In genomic region chr6:124847305-124847704, GRCm38 (mm10) we compare ENCODE assay signal across 8 mouse cellular contexts. TPM values are rescaled to one million over a fixed set of nuclear protein-coding genes. Genes with fewer than 3 reads are reported as not detected.
DNase-seq lines count a peak whose midpoint lies in the region; ATAC-seq and TF ChIP-seq lines count a peak whose summit lies in the region.

No protein-coding gene starts in this region.

- H3K79me2 ChIP-seq in liver, adult 2 months (ENCODE audit: control insufficient read depth, insufficient read depth, low read length) = no peaks in the 10 kb centered on the region

- peaks cover 3% of the 10 kb centered on the region; the same call in 1 of the 2 replicates for H3K4me1 ChIP-seq in heart, embryonic 13.5 days
- no peaks in the 10 kb centered on the region for H3K4me1 ChIP-seq in kidney, postnatal 0 days (replicated peaks; ENCODE audit: insufficient read depth, low read length)
- H3K4me1 ChIP-seq in liver, adult 2 months (ENCODE audit: control insufficient read depth, insufficient read depth, low read length) = 0 out of 2 replicates have a peak, but pooled peaks cover 1% of the 10 kb centered on the region
- no peaks in the 10 kb centered on the region for H3K4me1 ChIP-seq in stomach, embryonic 14.5 days (ENCODE audit: control insufficient read depth, insufficient read depth, low read length)

- no peak overlapping the region for H3K4me2 ChIP-seq in heart, embryonic 13.5 days
- no peak overlapping the region for H3K4me2 ChIP-seq in kidney, postnatal 0 days (ENCODE audit: low read length)
- no peak overlapping the region for H3K4me2 ChIP-seq in stomach, embryonic 14.5 days (replicated peaks; ENCODE audit: low read depth, low read length)

- H3K9me3 ChIP-seq in heart, embryonic 13.5 days = no peaks in the 10 kb centered on the region
- no peaks in the 10 kb centered on the region for H3K9me3 ChIP-seq in kidney, postnatal 0 days (replicated peaks; ENCODE audit: low read length)
- H3K9me3 ChIP-seq in stomach, embryonic 14.5 days (ENCODE audit: control insufficient read depth, low read depth, low read length) = no peaks in the 10 kb centered on the region

- H3K27ac ChIP-seq in heart, embryonic 13.5 days (replicated peaks) = no peak overlapping the region
- no peak overlapping the region for H3K27ac ChIP-seq in kidney, postnatal 0 days
- H3K27ac ChIP-seq in liver, adult 2 months (replicated peaks; ENCODE audit: insufficient read depth, low read depth, low read length) = no peak overlapping the region
- no peak overlapping the region for H3K27ac ChIP-seq in stomach, embryonic 14.5 days (ENCODE audit: low read length)

- 0 out of 2 replicates have a peak overlapping the region, but pooled peaks have one; percentile 1 for H3K9ac ChIP-seq in heart, embryonic 13.5 days
- H3K9ac ChIP-seq in kidney, postnatal 0 days (ENCODE audit: low read depth, low read length) = no peak overlapping the region
- H3K9ac ChIP-seq in liver, adult 2 months (ENCODE audit: low read depth, low read length) = no peak overlapping the region
- no peak overlapping the region for H3K9ac ChIP-seq in stomach, embryonic 14.5 days (replicated peaks; ENCODE audit: low read depth, low read length)

- no peak for TF ChIP-seq POLR2A in liver, adult 2 months (IDR thresholded peaks at IDR 0.05; ENCODE audit: extremely low read depth, insufficient read depth, low read length)

- WGBS in heart, embryonic 13.5 days = 11% methylated on average over 9 of the region's 9 CpGs
- 11% methylated on average over 9 of the region's 9 CpGs for WGBS in kidney, postnatal 0 days
- WGBS in liver, adult 2 months = 15% methylated on average over 9 of the region's 9 CpGs
- WGBS in stomach, embryonic 14.5 days = 10% methylated on average over 9 of the region's 9 CpGs

- no peaks in the 10 kb centered on the region for H3K27me3 ChIP-seq in heart, embryonic 13.5 days (replicated peaks)
- H3K27me3 ChIP-seq in kidney, postnatal 0 days (ENCODE audit: insufficient read depth, low read length) = no peaks in the 10 kb centered on the region
- no peaks in the 10 kb centered on the region for H3K27me3 ChIP-seq in liver, adult 2 months (ENCODE audit: control insufficient read depth, insufficient read depth, low read length)
- no peaks in the 10 kb centered on the region for H3K27me3 ChIP-seq in stomach, embryonic 14.5 days (ENCODE audit: control insufficient read depth, insufficient read depth, low read length)

- no peak overlapping the region for H3K4me3 ChIP-seq in heart, embryonic 13.5 days
- H3K4me3 ChIP-seq in kidney, postnatal 0 days (replicated peaks; ENCODE audit: low read depth, low read length) = no peak overlapping the region
- no peak overlapping the region for H3K4me3 ChIP-seq in liver, adult 2 months (ENCODE audit: insufficient read depth, low read depth, low read length)
- no peak overlapping the region for H3K4me3 ChIP-seq in stomach, embryonic 14.5 days (ENCODE audit: low read depth, low read length)

- peak; percentile 86 for ATAC-seq in erythroid progenitor cell, adult 5-6 weeks (replicated peaks; ENCODE audit: low FRiP score, poor library complexity, severe bottlenecking)
- ATAC-seq in heart, embryonic 13.5 days (ENCODE audit: extremely low read depth, insufficient number of reproducible peaks, low FRiP score, low TSS enrichment) = no peak
- peak; percentile 68 for ATAC-seq in kidney, postnatal 0 days (replicated peaks; ENCODE audit: low FRiP score, low read depth)
- ATAC-seq in stomach, embryonic 14.5 days (ENCODE audit: insufficient number of reproducible peaks, insufficient read depth, low FRiP score, low read depth) = peak; percentile 60; the same call in 1 of the 2 replicates

- TF ChIP-seq CTCF in kidney, postnatal 0 days (IDR thresholded peaks at IDR 0.05; ENCODE audit: low read depth) = peak; percentile 97
- peak; percentile 78 for TF ChIP-seq CTCF in liver, adult 2 months (IDR thresholded peaks at IDR 0.05; ENCODE audit: low read depth, low read length)

- peaks cover 47% of the 10 kb centered on the region for H3K36me3 ChIP-seq in heart, embryonic 13.5 days
- H3K36me3 ChIP-seq in kidney, postnatal 0 days (ENCODE audit: insufficient read depth, low read length) = no peaks in the 10 kb centered on the region
- no peaks in the 10 kb centered on the region for H3K36me3 ChIP-seq in liver, adult 2 months (ENCODE audit: control insufficient read depth, insufficient read depth, low read length)
- H3K36me3 ChIP-seq in stomach, embryonic 14.5 days (ENCODE audit: control insufficient read depth, insufficient read depth, low read length) = peaks cover 5% of the 10 kb centered on the region; the same call in 1 of the 2 replicates

- DNase-seq in B cell, adult 2 months = peak; percentile 97
- peak; percentile 96 for DNase-seq in brain, adult 2 months (ENCODE audit: low read depth, low spot score)
- DNase-seq in kidney, postnatal 0 days (ENCODE audit: low spot score) = peak; percentile 92
- DNase-seq in liver, adult 2 months (ENCODE audit: extremely low read depth, low read depth, low spot score) = peak; percentile 71
- DNase-seq in natural killer cell, adult 2 months (ENCODE audit: low spot score in 2 of 2) = peak; percentile 85 to 92

RNA-seq across cellular contexts. Expression of gene Gnb3, which starts 7.2 kb away (rescaled TPM):
- total RNA-seq in erythroid progenitor cell, adult 5-6 weeks (2015; ENCODE audit: low replicate concordance) = not detected in 2 replicates
- total RNA-seq in erythroid progenitor cell, adult 5-6 weeks (2017; ENCODE audit: low replicate concordance) = not detected in 2 replicates
- 7.8 and 11.7 TPM in 2 replicates for polyA plus RNA-seq in heart, embryonic 13.5 days (2015; fragmentation: Nextera tagmentation; extraction: Ambion mirVana)
- polyA plus RNA-seq in kidney, postnatal 0 days (2015; fragmentation: Nextera tagmentation; extraction: Ambion mirVana) = 0.98 and 1.2 TPM in 2 replicates
- total RNA-seq in liver, adult 2 months (2014; rRNA removed) = not detected in 2 replicates
- polyA plus RNA-seq in liver, adult 2 months (2012; rRNA removed) = not detected in 2 replicates
- 1.4 and 1.5 TPM in 2 replicates for polyA plus RNA-seq in stomach, embryonic 14.5 days (2014; fragmentation: Nextera tagmentation; extraction: Ambion mirVana)

RNA-seq across cellular contexts. Expression of gene P3h3, which starts 10.2 kb away (rescaled TPM):
- total RNA-seq in erythroid progenitor cell, adult 5-6 weeks (2015; ENCODE audit: low replicate concordance) = 1.1 and 2.5 TPM in 2 replicates
- 0.83 and 3.0 TPM in 2 replicates for total RNA-seq in erythroid progenitor cell, adult 5-6 weeks (2017; ENCODE audit: low replicate concordance)
- 15.5 and 17.7 TPM in 2 replicates for polyA plus RNA-seq in heart, embryonic 13.5 days (2015; fragmentation: Nextera tagmentation; extraction: Ambion mirVana)
- polyA plus RNA-seq in kidney, postnatal 0 days (2015; fragmentation: Nextera tagmentation; extraction: Ambion mirVana) = 14.7 and 14.8 TPM in 2 replicates
- 2.1 and 2.5 TPM in 2 replicates for total RNA-seq in liver, adult 2 months (2014; rRNA removed)
- polyA plus RNA-seq in liver, adult 2 months (2012; rRNA removed) = 2.5 and 3.0 TPM in 2 replicates
- 43.2 and 43.9 TPM in 2 replicates for polyA plus RNA-seq in stomach, embryonic 14.5 days (2014; fragmentation: Nextera tagmentation; extraction: Ambion mirVana)

RNA-seq across cellular contexts. Expression of gene Gpr162, which starts 16.5 kb away (rescaled TPM):
- not detected in 2 replicates for total RNA-seq in erythroid progenitor cell, adult 5-6 weeks (2015; ENCODE audit: low replicate concordance)
- not detected in 2 replicates for total RNA-seq in erythroid progenitor cell, adult 5-6 weeks (2017; ENCODE audit: low replicate concordance)
- polyA plus RNA-seq in heart, embryonic 13.5 days (2015; fragmentation: Nextera tagmentation; extraction: Ambion mirVana) = 1.6 TPM in 2 replicates
- polyA plus RNA-seq in kidney, postnatal 0 days (2015; fragmentation: Nextera tagmentation; extraction: Ambion mirVana) = 1.5 and 2.2 TPM in 2 replicates
- 0.09 and 0.27 TPM in 2 replicates for total RNA-seq in liver, adult 2 months (2014; rRNA removed)
- 0.42 and 0.44 TPM in 2 replicates for polyA plus RNA-seq in liver, adult 2 months (2012; rRNA removed)
- polyA plus RNA-seq in stomach, embryonic 14.5 days (2014; fragmentation: Nextera tagmentation; extraction: Ambion mirVana) = 0.91 and 1.0 TPM in 2 replicates

RNA-seq across cellular contexts. Expression of gene Cdca3, which starts 18.0 kb away (rescaled TPM):
- total RNA-seq in erythroid progenitor cell, adult 5-6 weeks (2015; ENCODE audit: low replicate concordance) = 529 and 565 TPM in 2 replicates
- 409 and 459 TPM in 2 replicates for total RNA-seq in erythroid progenitor cell, adult 5-6 weeks (2017; ENCODE audit: low replicate concordance)
- polyA plus RNA-seq in heart, embryonic 13.5 days (2015; fragmentation: Nextera tagmentation; extraction: Ambion mirVana) = 123 and 132 TPM in 2 replicates
- 85.1 and 91.2 TPM in 2 replicates for polyA plus RNA-seq in kidney, postnatal 0 days (2015; fragmentation: Nextera tagmentation; extraction: Ambion mirVana)
- 1.1 and 3.2 TPM in 2 replicates for total RNA-seq in liver, adult 2 months (2014; rRNA removed)
- 2.1 and 2.6 TPM in 2 replicates for polyA plus RNA-seq in liver, adult 2 months (2012; rRNA removed)
- polyA plus RNA-seq in stomach, embryonic 14.5 days (2014; fragmentation: Nextera tagmentation; extraction: Ambion mirVana) = 151 and 163 TPM in 2 replicates

RNA-seq across cellular contexts. Expression of gene Usp5, which starts 18.0 kb away (rescaled TPM):
- 35.6 and 60.5 TPM in 2 replicates for total RNA-seq in erythroid progenitor cell, adult 5-6 weeks (2015; ENCODE audit: low replicate concordance)
- 41.2 and 53.1 TPM in 2 replicates for total RNA-seq in erythroid progenitor cell, adult 5-6 weeks (2017; ENCODE audit: low replicate concordance)
- polyA plus RNA-seq in heart, embryonic 13.5 days (2015; fragmentation: Nextera tagmentation; extraction: Ambion mirVana) = 98.3 and 101 TPM in 2 replicates
- polyA plus RNA-seq in kidney, postnatal 0 days (2015; fragmentation: Nextera tagmentation; extraction: Ambion mirVana) = 96.6 and 106 TPM in 2 replicates
- 50.5 and 55.9 TPM in 2 replicates for total RNA-seq in liver, adult 2 months (2014; rRNA removed)
- 47.9 and 49.3 TPM in 2 replicates for polyA plus RNA-seq in liver, adult 2 months (2012; rRNA removed)
- polyA plus RNA-seq in stomach, embryonic 14.5 days (2014; fragmentation: Nextera tagmentation; extraction: Ambion mirVana) = 121 and 123 TPM in 2 replicates
